Mouse (Mus musculus) ES-E14 (cell line): ENCODE results near the gene Snx7. TPM values are rescaled to one million over a fixed set of nuclear protein-coding genes. Genes with fewer than 3 reads are reported as not detected.

Experiments used
- DNase-seq: peaks from one replicate; pipeline ENCODE4 v3.0.0-alpha.2; 2013; ENCODE audit warnings: low read depth, low spot score
- H3K27ac ChIP-seq: 2 replicates; pipeline ENCODE4 v1.5.1; 2012; ENCODE audit warnings: low read depth, mild to moderate bottlenecking, low read length, moderate library complexity, mixed read lengths; ENCODE audit not compliant: poor library complexity, insufficient read depth, severe bottlenecking
- H3K36me3 ChIP-seq: 2 replicates; pipeline ENCODE4 v1.6.1; 2012; ENCODE audit warnings: mild to moderate bottlenecking, low read length, moderate library complexity, mixed read lengths; ENCODE audit not compliant: control insufficient read depth, poor library complexity, insufficient read depth, severe bottlenecking
- H3K4me1 ChIP-seq, 2 experiments: fragments of 150-350 bp in 1 of 2; sonication (generic) in 1 of 2; 2 replicates each; pipeline ENCODE4 v1.6.1; 2012; ENCODE audit warnings: low read length in 2 of 2, mild to moderate bottlenecking in 1 of 2, mixed read lengths in 1 of 2; ENCODE audit not compliant: control insufficient read depth in 2 of 2, insufficient read depth in 2 of 2, poor library complexity in 1 of 2
- H3K4me3 ChIP-seq, 2 experiments: fragments of 150-350 bp in 1 of 2; sonication (generic) in 1 of 2; 2 replicates each; pipeline ENCODE4 v1.5.1; 2012; ENCODE audit warnings: low read length in 2 of 2, low read depth in 1 of 2, mild to moderate bottlenecking in 1 of 2, mixed read lengths in 1 of 2; ENCODE audit not compliant: insufficient read depth in 1 of 2, poor library complexity in 1 of 2, severe bottlenecking in 1 of 2
- H3K9ac ChIP-seq: 2 replicates; pipeline ENCODE4 v1.6.1; 2012; ENCODE audit warnings: low read depth, mild to moderate bottlenecking, low read length, mixed read lengths; ENCODE audit not compliant: poor library complexity, insufficient read depth, severe bottlenecking
- H3K9me3 ChIP-seq: fragments of 150-350 bp; sonication (generic); 2 replicates; pipeline ENCODE4 v1.6.1; 2012; ENCODE audit warnings: low read depth, mild to moderate bottlenecking, low read length; ENCODE audit not compliant: control insufficient read depth, insufficient read depth
- CHD2 ChIP-seq: IDR thresholded peaks from 2 replicates; pipeline ENCODE4 v1.6.1; 2014; ENCODE audit warnings: mild to moderate bottlenecking, low read depth, low read length, inconsistent platforms
- HCFC1 ChIP-seq: IDR thresholded peaks from 2 replicates; pipeline ENCODE4 v1.6.1; 2012; ENCODE audit warnings: low read length, inconsistent platforms, borderline replicate concordance; ENCODE audit not compliant: insufficient read depth
- MAFK ChIP-seq: IDR thresholded peaks from 2 replicates; pipeline ENCODE4 v1.6.1; 2014; ENCODE audit warnings: mild to moderate bottlenecking, low read depth, low read length, inconsistent platforms; ENCODE audit not compliant: insufficient read depth
- ZC3H11A ChIP-seq: IDR thresholded peaks from 2 replicates; pipeline ENCODE4 v1.6.1; 2012; ENCODE audit warnings: low read depth, mild to moderate bottlenecking, inconsistent platforms, low read length, borderline replicate concordance
- ZNF384 ChIP-seq: IDR thresholded peaks from 2 replicates; pipeline ENCODE4 v1.6.1; 2012; ENCODE audit warnings: low read depth, low read length, inconsistent platforms
- in situ Hi-C, 2 experiments: fragments of 600-800 bp; cut with MboI; formaldehyde crosslinking; loops; one replicate each; pipeline ENCODE4 v1.15.1; 2025; ENCODE audit warnings: low sequenced_read_pairs in 2 of 2, inconsistent platforms in 1 of 2; ENCODE audit not compliant: unreplicated experiment in 2 of 2
- total RNA-seq: library from RNA; depleted of rRNA; stranded (reverse); fragments of 300-350 nt; gene quantifications from 2 replicates; pipeline ENCODE4 v1.2.3, GENCODE M21; 2012

Snx7 gene
- total RNA-seq, 1 experiment = 12.8 TPM

DNA sequence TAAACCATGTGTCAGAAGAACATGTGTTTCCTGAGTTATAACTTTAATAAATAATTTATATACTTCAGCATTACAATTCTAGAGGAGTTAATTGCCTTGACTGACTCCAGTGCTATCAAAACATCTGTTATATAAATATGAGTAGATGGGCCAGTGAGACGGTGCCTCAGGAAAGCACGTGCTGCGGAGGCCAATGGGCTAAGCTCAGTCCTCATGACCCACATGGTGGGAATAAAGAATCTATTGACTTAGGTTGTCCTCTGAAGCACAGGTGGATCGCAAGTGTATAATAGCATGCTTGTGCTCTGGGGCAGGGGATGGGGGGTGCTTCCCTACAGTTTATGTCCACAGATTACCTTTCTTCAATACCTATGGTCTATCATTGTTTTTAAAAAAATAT, 56.6 kb downstream of the Snx7 start:
- H3K9ac ChIP-seq = no peak overlapping the region
- in situ Hi-C loops = no loop called here
- H3K27ac ChIP-seq = no peak overlapping the region

DNA sequence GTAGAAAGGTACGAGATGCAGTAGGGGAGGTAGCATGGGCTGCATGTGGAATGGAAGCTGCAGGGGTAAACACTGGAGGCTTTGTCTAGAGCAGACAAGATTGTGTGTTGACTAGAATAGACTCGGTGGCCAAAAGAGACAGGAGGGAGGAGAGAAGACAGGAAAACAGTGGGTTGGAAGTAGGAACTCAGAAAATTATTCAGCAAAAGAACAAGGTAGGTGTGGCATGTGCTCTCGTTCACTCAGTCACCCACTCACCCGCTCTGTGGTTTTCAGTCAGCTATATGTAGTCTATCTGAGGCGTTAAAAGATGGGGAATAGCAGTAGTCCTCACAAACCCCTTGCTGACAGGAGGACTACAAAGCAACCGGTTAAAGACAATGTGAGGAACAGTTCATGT, 63.0 kb downstream of the Snx7 start:
- no peak for DNase-seq
- in situ Hi-C loops = no loop called here
- H3K36me3 ChIP-seq = no peaks in the 10 kb centered on the region

More for the DNA sequence above, 56.6 kb downstream of the Snx7 start:
- TF ChIP-seq MAFK (no peak), CHD2 (no peak), ZNF384 (no peak), ZC3H11A (no peak), HCFC1 (no peak)
- Histone ChIP-seq H3K36me3 (no peaks in the 10 kb centered on the region), H3K9me3 (no peaks in the 10 kb centered on the region), H3K4me3 (no peak overlapping the region), H3K4me1 (no peaks in the 10 kb centered on the region)
- no peak for DNase-seq

GRCm38 (mm10) chr3:117794501-117794900, 74.2 kb downstream of the Snx7 start:
- Histone ChIP-seq H3K36me3 (no peaks in the 10 kb centered on the region), H3K4me3 (no peak overlapping the region), H3K9ac (no peak overlapping the region), H3K9me3 (no peaks in the 10 kb centered on the region), H3K4me1 (peaks cover 0 to 4% of the 10 kb centered on the region in 2 experiments; a peak in 2 of 4 replicates), H3K27ac (no peak overlapping the region; the same call in 1 of the 2 replicates)
- TF ChIP-seq CHD2 = no peak
- TF ChIP-seq MAFK = 0 out of 2 replicates have a peak, but pooled peaks have one; percentile 7
- no peak for DNase-seq
- in situ Hi-C loops = no loop called here

More for the DNA sequence above, 63.0 kb downstream of the Snx7 start:
- H3K4me3 ChIP-seq = no peak overlapping the region
- no peaks in the 10 kb centered on the region for H3K9me3 ChIP-seq
- H3K9ac ChIP-seq = no peak overlapping the region
- H3K27ac ChIP-seq = no peak overlapping the region
- H3K4me1 ChIP-seq = no peaks in the 10 kb centered on the region
- TF ChIP-seq ZNF384 = no peak
- TF ChIP-seq HCFC1 = no peak
- TF ChIP-seq ZC3H11A = no peak
- no peak for TF ChIP-seq MAFK
- no peak for TF ChIP-seq CHD2

GRCm38 (mm10) chr3:117791951-117792350, 76.8 kb downstream of the Snx7 start:
- no peak for DNase-seq
- Histone ChIP-seq H3K9me3 (no peaks in the 10 kb centered on the region), H3K4me3 (no peak overlapping the region), H3K36me3 (no peaks in the 10 kb centered on the region), H3K27ac (no peak overlapping the region), H3K9ac (no peak overlapping the region), H3K4me1 (peaks cover 0 to 4% of the 10 kb centered on the region in 2 experiments; a peak in 2 of 4 replicates)
- TF ChIP-seq ZNF384 (no peak), MAFK (no peak), CHD2 (no peak), HCFC1 (no peak), ZC3H11A (no peak)
- in situ Hi-C loops = no loop called here

- DNase-seq = no peak
- Histone ChIP-seq H3K36me3 (no peaks in the 10 kb centered on the region), H3K9me3 (no peaks in the 10 kb centered on the region), H3K4me1 (peaks cover 0 to 4% of the 10 kb centered on the region in 2 experiments; a peak in 2 of 4 replicates), H3K9ac (no peak overlapping the region), H3K4me3 (no peak overlapping the region), H3K27ac (no peak overlapping the region)
- in situ Hi-C loops = no loop called here
- no peak for TF ChIP-seq MAFK
- TF ChIP-seq ZC3H11A = no peak
- TF ChIP-seq CHD2 = no peak
- no peak for TF ChIP-seq HCFC1
- no peak for TF ChIP-seq ZNF384
These were observed 77.5 kb downstream of the Snx7 start for GRCm38 (mm10) chr3:117791273-117791672.
